Mouse (Mus musculus) heart, embryonic 11.5 days (tissue): Measurements from ENCODE around the gene Eif2ak1. TPM values are rescaled to one million over a fixed set of nuclear protein-coding genes. Genes with fewer than 3 reads are reported as not detected.
A peak's percentile ranks its signal among the peaks of the same experiment; 100 is the strongest.

Experiments
- ATAC-seq: fragments of 200-750 bp; cut with Nextera tagmentation; replicated peaks from 2 replicates; pipeline ENCODE4 v1.8.0; 2017; ENCODE audit warnings: moderate library complexity; ENCODE audit not compliant: insufficient number of reproducible peaks, low FRiP score, low TSS enrichment
- H3K27ac ChIP-seq: fragments of 300-500 bp; sonication (generic); 2 replicates; pipeline ENCODE4 v1.5.1; 2014; ENCODE audit warnings: mild to moderate bottlenecking, low read depth, low read length
- H3K27me3 ChIP-seq: fragments of 300-500 bp; sonication (generic); 2 replicates; pipeline ENCODE4 v1.6.1; 2014; ENCODE audit warnings: mild to moderate bottlenecking, low read length, mixed read lengths; ENCODE audit not compliant: control insufficient read depth, insufficient read depth
- H3K36me3 ChIP-seq: fragments of 300-500 bp; sonication (generic); 2 replicates; pipeline ENCODE4 v1.6.1; 2014; ENCODE audit warnings: mild to moderate bottlenecking, low read length, moderate library complexity, mixed read lengths; ENCODE audit not compliant: control insufficient read depth, insufficient read depth
- H3K4me1 ChIP-seq: fragments of 300-500 bp; sonication (generic); 2 replicates; pipeline ENCODE4 v1.6.1; 2014; ENCODE audit warnings: low read length; ENCODE audit not compliant: control insufficient read depth, insufficient read depth
- H3K4me2 ChIP-seq: fragments of 300-500 bp; sonication (generic); 2 replicates; pipeline ENCODE4 v1.6.1; 2014; ENCODE audit warnings: mild to moderate bottlenecking, moderate library complexity
- H3K4me3 ChIP-seq: fragments of 300-500 bp; sonication (generic); 2 replicates; pipeline ENCODE4 v1.5.1; 2014; ENCODE audit warnings: low read depth, low read length
- H3K9ac ChIP-seq: fragments of 300-500 bp; sonication (generic); 2 replicates; pipeline ENCODE4 v1.6.1; 2014; ENCODE audit warnings: mild to moderate bottlenecking, low read depth, low read length, moderate library complexity
- H3K9me3 ChIP-seq: fragments of 300-500 bp; sonication (generic); replicated peaks from 2 replicates; pipeline ENCODE4 v1.6.1; 2016; ENCODE audit warnings: low read length; ENCODE audit not compliant: control insufficient read depth
- WGBS: fragments of 180-500 bp; shearing (Covaris S2); extraction: QIAGEN DNeasy Blood & Tissue Kit; methylation state at CpG from one replicate; pipeline ENCODE4 v1.1.7; 2014; ENCODE audit not compliant: insufficient replicate concordance; 5-methylcytosine and 5-hydroxymethylcytosine counted together
- polyA plus RNA-seq: library from polyadenylated mRNA; unstranded; fragments of >200 nt; fragmentation: Nextera tagmentation; extraction: Ambion mirVana; gene quantifications from 2 replicates; pipeline ENCODE4 v1.2.1, GENCODE M21; 2014

Gene Eif2ak1
- polyA plus RNA-seq, 1 experiment from 2014 or later: 40.9 TPM

- ATAC-seq: no peak
- Histone ChIP-seq H3K4me2 (no peak overlapping the region), H3K27me3 (no peaks in the 10 kb centered on the region), H3K9ac (no peak overlapping the region), H3K4me3 (no peak overlapping the region), H3K27ac (no peak overlapping the region), H3K36me3 (peaks cover 21% of the 10 kb centered on the region), H3K4me1 (peaks cover 2% of the 10 kb centered on the region; the same call in 1 of the 2 replicates), H3K9me3 (no peaks in the 10 kb centered on the region)
- 93% methylated on average over 12 of the region's 12 CpGs for WGBS
These were observed 113.1 kb downstream of the Eif2ak1 start for GRCm38 (mm10) chr5:143930656-143931055.

GRCm38 (mm10) chr5:143931863-143932580 lies 114.4 kb downstream of the Eif2ak1 start:
- Histone ChIP-seq H3K27ac (no peak overlapping the region), H3K4me3 (no peak overlapping the region), H3K9ac (no peak overlapping the region), H3K4me1 (peaks cover 2% of the 10 kb centered on the region; the same call in 1 of the 2 replicates), H3K9me3 (no peaks in the 10 kb centered on the region), H3K36me3 (peaks cover 18% of the 10 kb centered on the region), H3K4me2 (no peak overlapping the region), H3K27me3 (no peaks in the 10 kb centered on the region)
- no peak for ATAC-seq
- 74% methylated on average over 6 of the region's 6 CpGs for WGBS

- no peaks in the 10 kb centered on the region for H3K27me3 ChIP-seq
- 21% methylated on average over 8 of the region's 8 CpGs for WGBS
- H3K4me1 ChIP-seq: peaks cover 2% of the 10 kb centered on the region; the same call in 1 of the 2 replicates
- 0 out of 2 replicates have a peak within 1 kb of the TSS, but pooled peaks have one; percentile 15 for H3K4me2 ChIP-seq
- no peak within 1 kb of the TSS for H3K9ac ChIP-seq
- no peaks in the 10 kb centered on the region for H3K9me3 ChIP-seq
- peaks cover 18% of the 10 kb centered on the region for H3K36me3 ChIP-seq
- ATAC-seq: 0 out of 2 replicates have a peak, but pooled peaks have one; percentile 26
- no peak within 1 kb of the TSS for H3K27ac ChIP-seq
- no peak within 1 kb of the TSS for H3K4me3 ChIP-seq
These were observed 115.2 kb downstream of the Eif2ak1 start, which contains the start of gene Rsph10b for GRCm38 (mm10) chr5:143932831-143933230. Gene Rsph10b (plus strand): TSS chr5:143933035.

GRCm38 (mm10) chr5:143933414-143933813 lies 115.8 kb downstream of the Eif2ak1 start:
- whole genome bisulfite sequencing: 82% methylated on average over 11 of the region's 11 CpGs

GRCm38 (mm10) chr5:143933875-143934274 lies 116.3 kb downstream of the Eif2ak1 start:
- Histone ChIP-seq H3K4me1 (peaks cover 2% of the 10 kb centered on the region; the same call in 1 of the 2 replicates), H3K4me2 (no peak overlapping the region), H3K4me3 (no peak overlapping the region), H3K36me3 (peaks cover 11% of the 10 kb centered on the region), H3K9me3 (no peaks in the 10 kb centered on the region), H3K27ac (no peak overlapping the region), H3K27me3 (no peaks in the 10 kb centered on the region), H3K9ac (no peak overlapping the region)
- WGBS: 75% methylated on average over 1 of the region's 1 CpGs
- ATAC-seq: no peak

More at GRCm38 (mm10) chr5:143933414-143933813, 115.8 kb downstream of the Eif2ak1 start:
- H3K4me2 ChIP-seq: no peak overlapping the region
- no peak overlapping the region for H3K4me3 ChIP-seq
- peaks cover 2% of the 10 kb centered on the region; the same call in 1 of the 2 replicates for H3K4me1 ChIP-seq
- ATAC-seq: no peak
- no peaks in the 10 kb centered on the region for H3K27me3 ChIP-seq
- no peaks in the 10 kb centered on the region for H3K9me3 ChIP-seq
- H3K27ac ChIP-seq: no peak overlapping the region
- no peak overlapping the region for H3K9ac ChIP-seq
- peaks cover 13% of the 10 kb centered on the region for H3K36me3 ChIP-seq

GRCm38 (mm10) chr5:143936156-143936555 lies 118.6 kb downstream of the Eif2ak1 start:
- no peak for ATAC-seq
- Histone ChIP-seq H3K9ac (no peak overlapping the region), H3K4me3 (no peak overlapping the region), H3K9me3 (no peaks in the 10 kb centered on the region), H3K27me3 (no peaks in the 10 kb centered on the region), H3K27ac (no peak overlapping the region), H3K4me2 (no peak overlapping the region), H3K4me1 (peaks cover 2% of the 10 kb centered on the region; the same call in 1 of the 2 replicates), H3K36me3 (no peaks in the 10 kb centered on the region; the same call in 1 of the 2 replicates)
- WGBS: 72% methylated on average over 9 of the region's 9 CpGs

- Histone ChIP-seq H3K9me3 (no peaks in the 10 kb centered on the region), H3K36me3 (no peaks in the 10 kb centered on the region; the same call in 1 of the 2 replicates), H3K9ac (no peak overlapping the region), H3K4me3 (no peak overlapping the region), H3K4me1 (no peaks in the 10 kb centered on the region), H3K4me2 (no peak overlapping the region), H3K27ac (no peak overlapping the region), H3K27me3 (no peaks in the 10 kb centered on the region)
- no peak for ATAC-seq
- WGBS: 26% methylated on average over 10 of the region's 10 CpGs
These were observed 124.0 kb downstream of the Eif2ak1 start for GRCm38 (mm10) chr5:143941588-143941987.

GRCm38 (mm10) chr5:143943231-143944125 lies 125.9 kb downstream of the Eif2ak1 start:
- WGBS: 83% methylated on average over 14 of the region's 14 CpGs
- H3K36me3 ChIP-seq: no peaks in the 10 kb centered on the region; the same call in 1 of the 2 replicates
- no peak overlapping the region for H3K4me3 ChIP-seq
- ATAC-seq: no peak
- H3K9me3 ChIP-seq: no peaks in the 10 kb centered on the region
- H3K9ac ChIP-seq: no peak overlapping the region
- H3K4me1 ChIP-seq: no peaks in the 10 kb centered on the region
- no peaks in the 10 kb centered on the region for H3K27me3 ChIP-seq
- no peak overlapping the region for H3K4me2 ChIP-seq
- no peak overlapping the region for H3K27ac ChIP-seq
